Mouse (Mus musculus) natural killer cell, adult 2 months (primary cell): ENCODE data around the gene Cd81.

Experiments used
- DNase-seq, 2 experiments: peaks; one replicate each; pipeline ENCODE4 v3.0.0; 2022; ENCODE audit warnings: low spot score in 2 of 2

Gene Cd81

GRCm38 (mm10) chr7:143020764-143021163 lies 31.8 kb upstream of the Cd81 start:
- DNase-seq, result no peak

GRCm38 (mm10) chr7:143021356-143022164 lies 31.0 kb upstream of the Cd81 start:
- no peak for DNase-seq

GRCm38 (mm10) chr7:143023499-143023898 lies 29.0 kb upstream of the Cd81 start:
- no peak for DNase-seq

GRCm38 (mm10) chr7:143024293-143024692 lies 28.2 kb upstream of the Cd81 start:
- DNase-seq, result no peak

GRCm38 (mm10) chr7:143025496-143025895 lies 27.0 kb upstream of the Cd81 start:
- no peak for DNase-seq

GRCm38 (mm10) chr7:143027196-143027595 lies 25.3 kb upstream of the Cd81 start:
- DNase-seq, result no peak

GRCm38 (mm10) chr7:143031816-143032215 lies 20.7 kb upstream of the Cd81 start:
- no peak for DNase-seq

- DNase-seq, result no peak
These were observed 19.0 kb upstream of the Cd81 start for GRCm38 (mm10) chr7:143033581-143033980.

- no peak for DNase-seq
These were observed 18.4 kb upstream of the Cd81 start for GRCm38 (mm10) chr7:143034112-143034511.

- no peak for DNase-seq
These were observed 17.8 kb upstream of the Cd81 start for GRCm38 (mm10) chr7:143034519-143035450.

- no peak for DNase-seq
These were observed 15.8 kb upstream of the Cd81 start for GRCm38 (mm10) chr7:143036787-143037186.

- DNase-seq, result no peak
These were observed 15.2 kb upstream of the Cd81 start for GRCm38 (mm10) chr7:143037306-143037705.

- peak in 1 of 2 experiments; percentile 69 for DNase-seq
These were observed 14.2 kb upstream of the Cd81 start for GRCm38 (mm10) chr7:143038174-143038931.

GRCm38 (mm10) chr7:143040561-143040960 lies 12.0 kb upstream of the Cd81 start:
- DNase-seq, result no peak

- no peak for DNase-seq
These were observed 11.3 kb upstream of the Cd81 start for GRCm38 (mm10) chr7:143041138-143041822.

- no peak for DNase-seq
These were observed 10.4 kb upstream of the Cd81 start for GRCm38 (mm10) chr7:143042089-143042488.

GRCm38 (mm10) chr7:143042897-143043300 lies 9.6 kb upstream of the Cd81 start:
- peak; percentile 42 to 62 for DNase-seq

- DNase-seq, result no peak
These were observed 8.3 kb upstream of the Cd81 start for GRCm38 (mm10) chr7:143044049-143044825.

- peak in 1 of 2 experiments; percentile 31 for DNase-seq
These were observed 7.7 kb upstream of the Cd81 start for GRCm38 (mm10) chr7:143044826-143045206.

GRCm38 (mm10) chr7:143046358-143046757 lies 6.2 kb upstream of the Cd81 start:
- DNase-seq, result peak in 1 of 2 experiments; percentile 26
